Mouse (Mus musculus) lung, postnatal 0 days (tissue): ENCODE data around the gene Cep170b. TPM values are rescaled to one million over a fixed set of nuclear protein-coding genes. Genes with fewer than 3 reads are reported as not detected.

Experiments
- ATAC-seq: fragments of 200-750 bp; cut with Nextera tagmentation; 2 replicates; pipeline ENCODE4 v1.8.0; 2017; ENCODE audit warnings: moderate library complexity
- DNase-seq: peaks from one replicate; pipeline ENCODE4 v3.0.0-alpha.2; 2016; ENCODE audit warnings: low spot score
- H3K27ac ChIP-seq: fragments of 300-500 bp; sonication (generic); 2 replicates; pipeline ENCODE4 v1.5.1; 2014; ENCODE audit warnings: antibody characterized with exemption, mild to moderate bottlenecking, low read length, mixed read lengths
- H3K27me3 ChIP-seq: fragments of 300-500 bp; sonication (generic); replicated peaks from 2 replicates; pipeline ENCODE4 v1.6.1; 2014; ENCODE audit warnings: low read length, mixed read lengths; ENCODE audit not compliant: insufficient read depth
- H3K36me3 ChIP-seq: fragments of 300-500 bp; sonication (generic); 2 replicates; pipeline ENCODE4 v1.6.1; 2014; ENCODE audit warnings: low read length, mixed read lengths; ENCODE audit not compliant: insufficient read depth
- H3K4me1 ChIP-seq: fragments of 300-500 bp; sonication (generic); 2 replicates; pipeline ENCODE4 v1.6.1; 2014; ENCODE audit warnings: antibody characterized with exemption, low read depth, low read length, mixed read lengths; ENCODE audit not compliant: insufficient read depth
- H3K4me2 ChIP-seq: fragments of 300-500 bp; sonication (generic); replicated peaks from 2 replicates; pipeline ENCODE4 v1.6.1; 2014; ENCODE audit warnings: low read depth, mild to moderate bottlenecking, low read length, moderate library complexity, mixed read lengths
- H3K4me3 ChIP-seq: fragments of 300-500 bp; sonication (generic); 2 replicates; pipeline ENCODE4 v1.5.1; 2014; ENCODE audit warnings: low read depth, low read length
- H3K9ac ChIP-seq: fragments of 300-500 bp; sonication (generic); replicated peaks from 2 replicates; pipeline ENCODE4 v1.6.1; 2014; ENCODE audit warnings: low read depth, mild to moderate bottlenecking
- H3K9me3 ChIP-seq: fragments of 300-500 bp; sonication (generic); 2 replicates; pipeline ENCODE4 v1.6.1; 2016; ENCODE audit warnings: low read length, mixed read lengths
- CTCF ChIP-seq: IDR thresholded peaks from 2 replicates; pipeline ENCODE4 v1.5.1; 2016; ENCODE audit warnings: antibody characterized with exemption, mild to moderate bottlenecking
- EP300 ChIP-seq: IDR thresholded peaks from 2 replicates; pipeline ENCODE4 v1.6.1; 2016; ENCODE audit warnings: antibody characterized with exemption, mild to moderate bottlenecking, control low read depth
- WGBS: fragments of 180-500 bp; shearing (Covaris S2); extraction: QIAGEN DNeasy Blood & Tissue Kit; methylation state at CpG from one replicate; pipeline ENCODE4 v1.1.7; 2014; 5-methylcytosine and 5-hydroxymethylcytosine counted together
- polyA plus RNA-seq: library from polyadenylated mRNA; unstranded; fragments of >200 nt; fragmentation: Nextera tagmentation; extraction: Ambion mirVana; gene quantifications from 2 replicates; pipeline ENCODE4 v1.2.1, GENCODE M21; 2015

The Cep170b gene
- polyA plus RNA-seq, 1 experiment from 2014 or later = 17.5 TPM

GRCm38 (mm10) chr12:112696806-112697425 lies 23.3 kb upstream of the Cep170b start:
- Histone ChIP-seq H3K9ac (no peak overlapping the region), H3K27me3 (no peaks in the 10 kb centered on the region), H3K4me3 (no peak overlapping the region), H3K4me1 (peaks cover 12% of the 10 kb centered on the region; the same call in 1 of the 2 replicates), H3K36me3 (no peaks in the 10 kb centered on the region), H3K9me3 (no peaks in the 10 kb centered on the region), H3K27ac (no peak overlapping the region), H3K4me2 (no peak overlapping the region)
- ATAC-seq (no peak), DNase-seq (no peak)
- 86% methylated on average over 3 of the region's 3 CpGs for WGBS
- TF ChIP-seq CTCF = no peak
- TF ChIP-seq EP300 = no peak

- H3K27ac ChIP-seq = no peak overlapping the region
- no peaks in the 10 kb centered on the region for H3K9me3 ChIP-seq
- 0 out of 2 replicates have a peak overlapping the region, but pooled peaks have one; percentile 8 for H3K4me2 ChIP-seq
- H3K36me3 ChIP-seq = no peaks in the 10 kb centered on the region
- TF ChIP-seq EP300 = no peak
- DNase-seq = no peak
- no peak overlapping the region for H3K4me3 ChIP-seq
- no peaks in the 10 kb centered on the region for H3K4me1 ChIP-seq
- no peak overlapping the region for H3K9ac ChIP-seq
- WGBS = 5% methylated on average over 15 of the region's 15 CpGs
- ATAC-seq = peak; percentile 50
- H3K27me3 ChIP-seq = no peaks in the 10 kb centered on the region
Measured at GRCm38 (mm10) chr12:112700522-112700921, 19.7 kb upstream of the Cep170b start.

GRCm38 (mm10) chr12:112702374-112703320 lies 17.6 kb upstream of the Cep170b start:
- ATAC-seq (peak; percentile 34; the same call in 1 of the 2 replicates), DNase-seq (peak; percentile 65)

GRCm38 (mm10) chr12:112706704-112707572 lies 13.3 kb upstream of the Cep170b start:
- no peaks in the 10 kb centered on the region for H3K9me3 ChIP-seq
- ATAC-seq (peak; percentile 88), DNase-seq (peak; percentile 91)
- no peaks in the 10 kb centered on the region for H3K36me3 ChIP-seq
- peak overlapping the region; percentile 5; the same call in 1 of the 2 replicates for H3K4me2 ChIP-seq
- H3K4me3 ChIP-seq = no peak overlapping the region
- WGBS = 9% methylated on average over 32 of the region's 32 CpGs
- H3K4me1 ChIP-seq = no peaks in the 10 kb centered on the region
- H3K27ac ChIP-seq = no peak overlapping the region
- TF ChIP-seq CTCF (peak; percentile 99), EP300 (no peak)
- no peaks in the 10 kb centered on the region for H3K27me3 ChIP-seq
- H3K9ac ChIP-seq = no peak overlapping the region

More at GRCm38 (mm10) chr12:112702374-112703320, 17.6 kb upstream of the Cep170b start:
- Histone ChIP-seq H3K4me1 (no peaks in the 10 kb centered on the region), H3K4me3 (no peak overlapping the region), H3K4me2 (no peak overlapping the region), H3K27me3 (no peaks in the 10 kb centered on the region), H3K9ac (no peak overlapping the region), H3K9me3 (no peaks in the 10 kb centered on the region), H3K36me3 (no peaks in the 10 kb centered on the region), H3K27ac (no peak overlapping the region)
- WGBS = 38% methylated on average over 6 of the region's 6 CpGs
- TF ChIP-seq EP300 (no peak), CTCF (no peak)

- Histone ChIP-seq H3K36me3 (no peaks in the 10 kb centered on the region), H3K4me2 (no peak overlapping the region), H3K4me1 (no peaks in the 10 kb centered on the region), H3K27me3 (no peaks in the 10 kb centered on the region), H3K4me3 (no peak overlapping the region), H3K27ac (no peak overlapping the region), H3K9ac (no peak overlapping the region), H3K9me3 (no peaks in the 10 kb centered on the region)
- DNase-seq (no peak), ATAC-seq (no peak)
- no peak for TF ChIP-seq EP300
- TF ChIP-seq CTCF = no peak
- WGBS = 19% methylated on average over 8 of the region's 8 CpGs
Measured at GRCm38 (mm10) chr12:112707573-112707869, 12.7 kb upstream of the Cep170b start.

GRCm38 (mm10) chr12:112713984-112714383 lies 6.3 kb upstream of the Cep170b start:
- WGBS = 50% methylated on average over 3 of the region's 3 CpGs
- DNase-seq (peak; percentile 91), ATAC-seq (peak; percentile 34; the same call in 1 of the 2 replicates)
- Histone ChIP-seq H3K27me3 (no peaks in the 10 kb centered on the region), H3K9me3 (no peaks in the 10 kb centered on the region), H3K36me3 (no peaks in the 10 kb centered on the region), H3K9ac (no peak overlapping the region), H3K4me3 (no peak overlapping the region), H3K4me2 (no peak overlapping the region), H3K27ac (peak overlapping the region; percentile 40; the same call in 1 of the 2 replicates), H3K4me1 (no peaks in the 10 kb centered on the region)
- TF ChIP-seq EP300 (no peak), CTCF (0 out of 2 replicates have a peak, but pooled peaks have one; percentile 6)
